Mouse (Mus musculus): Measurements from ENCODE around the gene Rtl8b. TPM values are rescaled to one million over a fixed set of nuclear protein-coding genes. Genes with fewer than 3 reads are reported as not detected.
"Not testable (repeated sequence)": the region's sequence is repeated elsewhere in the genome, so short reads cannot be mapped to it uniquely, and the experiment has no call there.

Rtl8b gene
- polyA plus RNA-seq (2015; fragmentation: Nextera tagmentation; extraction: Ambion mirVana): 192 and 194 TPM in 2 replicates

DNA sequence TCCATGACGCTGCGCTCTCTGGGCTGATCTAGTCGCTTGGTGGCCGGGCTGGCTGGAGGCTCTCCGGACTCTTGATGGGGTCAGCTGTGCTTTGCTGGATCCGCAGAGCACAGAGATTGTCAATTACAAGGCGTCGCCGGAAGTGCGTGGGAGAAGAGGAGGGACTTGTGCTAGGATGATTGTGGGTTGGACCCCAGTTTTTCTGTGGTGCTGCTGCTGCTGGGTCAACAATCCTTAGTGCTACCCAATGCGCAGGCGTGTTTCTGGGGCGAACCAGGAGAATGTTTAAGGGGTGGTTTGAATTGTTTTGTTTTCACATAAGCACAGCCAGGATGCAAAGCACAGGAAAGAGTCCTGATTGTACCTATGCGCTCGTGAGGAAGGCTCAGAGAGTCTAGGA lies at the start of gene Rtl8b:
TSS of gene Rtl8b (minus strand) at position 115 of the 400 bp plus-strand sequence.
- Histone ChIP-seq H3K4me3 (peak within 1 kb of the TSS; percentile 33), H3K9ac (peak within 1 kb of the TSS; percentile 6; the same call in 1 of the 2 replicates), H3K9me3 (no peaks in the 10 kb centered on the region), H3K4me1 (no peaks in the 10 kb centered on the region), H3K27me3 (replicated peaks) (no peaks in the 10 kb centered on the region), H3K27ac (peak within 1 kb of the TSS; percentile 84), H3K36me3 (replicated peaks) (no peaks in the 10 kb centered on the region), H3K4me2 (peak within 1 kb of the TSS; percentile 46)
- ATAC-seq (replicated peaks): peak; percentile 98
- WGBS: 12% methylated on average over 14 of the region's 15 CpGs

DNA sequence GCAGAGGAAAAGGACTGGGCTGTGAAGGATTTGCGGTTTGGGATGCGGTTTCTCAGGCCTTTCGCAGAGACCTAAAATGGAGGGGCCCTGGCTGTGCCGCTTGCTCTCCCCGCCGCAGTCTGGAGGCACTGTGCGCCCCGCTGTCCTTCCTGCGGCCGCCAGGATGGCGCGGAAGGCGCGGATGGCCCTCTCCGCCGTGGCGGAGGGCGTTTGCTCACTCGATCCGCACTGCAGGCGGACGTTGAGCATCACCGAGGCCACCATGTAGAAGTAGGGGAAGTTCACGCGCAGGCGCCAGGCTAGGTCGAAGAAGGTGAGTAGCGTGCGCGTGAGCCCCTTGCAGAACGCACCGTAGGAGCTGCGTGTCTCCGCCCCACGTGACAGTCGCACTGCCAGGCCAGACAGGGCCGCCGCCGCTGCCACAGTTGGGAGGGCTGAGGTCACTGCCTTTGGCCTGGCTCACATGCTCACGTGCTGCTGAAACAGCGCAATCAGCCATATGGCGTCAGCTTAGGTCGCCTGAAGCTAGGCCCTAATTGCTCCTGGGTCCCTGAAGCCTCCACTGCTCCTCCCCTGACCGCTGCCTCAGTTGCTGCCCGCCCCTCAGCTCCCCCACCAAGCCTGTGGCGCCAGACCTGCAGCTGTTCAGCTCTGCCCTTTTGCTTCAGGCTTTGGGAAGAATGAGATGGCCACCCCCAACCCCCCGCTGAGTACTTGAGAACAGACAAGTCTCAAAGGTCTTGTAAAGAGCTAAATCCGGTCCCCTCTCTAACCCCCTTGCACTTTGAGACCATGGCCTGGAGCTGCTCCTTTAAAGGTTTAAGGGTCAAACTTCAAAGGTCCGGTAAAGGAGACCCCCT lies 46.3 kb upstream of the Rtl8b start:
- ATAC-seq (replicated peaks): peak; percentile 95
- H3K36me3 ChIP-seq (replicated peaks): no peaks in the 10 kb centered on the region
- no peaks in the 10 kb centered on the region for H3K4me1 ChIP-seq
- no peaks in the 10 kb centered on the region for H3K9me3 ChIP-seq
- 21% methylated on average over 49 of the region's 49 CpGs for WGBS
- peak overlapping the region; percentile 65 for H3K27ac ChIP-seq
- H3K4me3 ChIP-seq: peak overlapping the region; percentile 41
- H3K9ac ChIP-seq: peak overlapping the region; percentile 48
- no peaks in the 10 kb centered on the region for H3K27me3 ChIP-seq (replicated peaks)
- H3K4me2 ChIP-seq: peak overlapping the region; percentile 59

DNA sequence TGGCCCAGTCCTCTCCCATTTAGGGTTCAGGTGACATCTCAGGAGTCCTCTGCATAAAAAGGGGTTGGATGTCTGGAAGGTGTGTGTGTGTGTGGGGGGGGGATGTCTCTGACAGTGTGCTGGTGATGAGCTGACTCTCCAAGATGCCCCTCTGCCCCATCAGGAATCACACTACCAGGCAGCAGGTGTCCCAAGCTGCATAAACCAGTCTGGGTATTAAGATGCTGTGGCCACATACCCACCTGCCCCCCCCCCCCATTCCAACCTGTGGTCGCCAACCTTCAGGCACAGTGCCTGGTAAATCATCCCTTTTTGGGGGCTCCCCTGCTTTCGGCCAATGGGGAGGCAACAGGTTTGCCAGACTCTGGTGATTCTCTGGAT lies 45.7 kb upstream of the Rtl8b start:
- Histone ChIP-seq H3K4me2 (peak overlapping the region; percentile 59), H3K36me3 (replicated peaks) (no peaks in the 10 kb centered on the region), H3K27ac (peak overlapping the region; percentile 65; the same call in 1 of the 2 replicates), H3K4me3 (peak overlapping the region; percentile 41), H3K9me3 (no peaks in the 10 kb centered on the region), H3K27me3 (replicated peaks) (no peaks in the 10 kb centered on the region), H3K4me1 (no peaks in the 10 kb centered on the region), H3K9ac (peak overlapping the region; percentile 48; the same call in 1 of the 2 replicates)
- 63% methylated on average over 2 of the region's 2 CpGs for WGBS
- ATAC-seq (replicated peaks): peak; percentile 55

DNA sequence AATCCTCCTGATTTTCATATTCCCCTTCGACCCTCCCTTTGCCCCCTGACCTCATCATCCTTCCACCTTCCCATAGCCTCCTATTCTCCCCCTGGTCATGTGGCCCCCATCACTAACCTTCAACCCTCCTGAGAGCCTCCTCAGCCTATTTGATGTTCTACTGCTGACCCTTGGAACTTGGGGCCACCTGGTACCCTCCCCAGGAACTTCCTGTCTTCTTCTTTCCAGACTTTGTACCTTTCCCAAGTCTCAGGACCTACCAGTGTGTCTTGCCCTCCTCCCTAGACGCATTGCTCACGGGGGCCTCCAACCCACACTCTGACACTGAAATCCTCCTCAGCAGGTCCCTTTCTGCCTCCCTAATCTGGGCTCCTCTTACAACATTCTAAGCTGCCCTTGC lies 32.5 kb upstream of the Rtl8b start:
- H3K9me3 ChIP-seq: no peaks in the 10 kb centered on the region
- H3K27ac ChIP-seq: no peak overlapping the region
- H3K27me3 ChIP-seq (replicated peaks): no peaks in the 10 kb centered on the region
- whole genome bisulfite sequencing: 62% methylated on average over 3 of the region's 3 CpGs
- no peak overlapping the region for H3K9ac ChIP-seq
- no peaks in the 10 kb centered on the region for H3K4me1 ChIP-seq
- no peak for ATAC-seq (replicated peaks)
- H3K36me3 ChIP-seq (replicated peaks): no peaks in the 10 kb centered on the region
- H3K4me2 ChIP-seq: no peak overlapping the region
- H3K4me3 ChIP-seq: no peak overlapping the region

DNA sequence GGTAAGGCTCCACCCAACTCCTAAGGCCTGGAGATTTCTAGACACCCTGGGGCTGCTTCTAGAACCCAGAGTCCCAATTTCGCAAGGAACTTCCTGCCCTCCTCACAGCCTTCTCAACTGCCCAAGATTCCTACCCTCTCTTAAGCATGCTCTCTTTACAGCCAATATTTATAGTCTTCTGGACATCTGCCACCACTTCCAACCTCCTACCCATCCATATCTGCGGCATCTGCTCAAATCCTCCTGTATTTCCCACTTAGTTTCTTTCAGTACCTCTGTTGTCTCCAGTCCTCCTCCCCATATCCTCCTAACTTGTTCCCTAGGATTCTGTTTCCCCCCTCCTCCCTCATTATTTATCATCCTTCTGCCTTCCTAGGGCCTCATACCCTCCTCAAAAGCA lies 29.0 kb upstream of the Rtl8b start:
- Histone ChIP-seq H3K4me1 (no peaks in the 10 kb centered on the region), H3K27ac (no peak overlapping the region), H3K27me3 (replicated peaks) (no peaks in the 10 kb centered on the region), H3K4me3 (no peak overlapping the region), H3K9ac (no peak overlapping the region), H3K36me3 (replicated peaks) (no peaks in the 10 kb centered on the region), H3K9me3 (no peaks in the 10 kb centered on the region), H3K4me2 (no peak overlapping the region)
- WGBS: 74% methylated on average over 2 of the region's 2 CpGs
- ATAC-seq (replicated peaks): no peak

DNA sequence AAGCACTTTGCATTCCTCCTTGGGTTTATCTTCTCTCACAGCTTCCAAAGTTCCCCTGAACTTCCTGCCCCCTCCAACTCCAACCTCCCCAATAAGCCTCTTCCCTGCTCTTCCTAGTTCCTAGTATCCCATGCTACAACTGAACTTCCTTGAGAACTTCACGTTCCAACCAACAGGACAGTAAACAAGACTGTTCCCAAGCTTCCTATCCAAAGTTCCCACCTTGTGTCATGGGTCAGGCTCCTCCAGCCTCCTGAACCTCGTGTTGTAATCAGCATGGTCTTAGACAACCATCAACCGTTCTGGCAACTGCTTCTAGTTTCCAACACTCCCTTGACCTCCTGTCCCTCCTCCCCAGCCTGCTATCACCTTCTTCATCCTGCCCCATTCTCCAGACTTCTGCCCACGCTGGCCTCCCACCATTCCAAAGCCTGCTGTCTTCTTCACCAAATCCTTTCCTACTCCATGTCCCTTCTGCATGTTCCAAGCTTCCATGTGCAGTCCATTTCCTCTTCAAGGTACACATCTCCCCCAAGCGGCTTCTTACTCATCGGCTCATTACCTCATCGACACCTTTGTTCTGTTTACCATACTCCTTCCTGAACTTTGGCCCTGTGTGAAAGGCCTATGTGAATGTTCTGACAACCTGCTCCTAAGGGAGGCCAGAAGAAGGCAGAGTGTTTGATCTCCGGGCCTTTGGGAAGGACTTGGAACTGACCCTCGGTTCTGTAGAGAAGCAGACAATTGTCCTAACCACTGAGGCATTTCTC lies 24.0 kb upstream of the Rtl8b start:
- Histone ChIP-seq H3K27ac (no peak overlapping the region), H3K9ac (no peak overlapping the region), H3K36me3 (replicated peaks) (no peaks in the 10 kb centered on the region), H3K4me2 (no peak overlapping the region), H3K27me3 (replicated peaks) (no peaks in the 10 kb centered on the region), H3K9me3 (no peaks in the 10 kb centered on the region), H3K4me1 (no peaks in the 10 kb centered on the region), H3K4me3 (no peak overlapping the region)
- 85% methylated on average over 9 of the region's 9 CpGs for WGBS
- no peak for ATAC-seq (replicated peaks)

DNA sequence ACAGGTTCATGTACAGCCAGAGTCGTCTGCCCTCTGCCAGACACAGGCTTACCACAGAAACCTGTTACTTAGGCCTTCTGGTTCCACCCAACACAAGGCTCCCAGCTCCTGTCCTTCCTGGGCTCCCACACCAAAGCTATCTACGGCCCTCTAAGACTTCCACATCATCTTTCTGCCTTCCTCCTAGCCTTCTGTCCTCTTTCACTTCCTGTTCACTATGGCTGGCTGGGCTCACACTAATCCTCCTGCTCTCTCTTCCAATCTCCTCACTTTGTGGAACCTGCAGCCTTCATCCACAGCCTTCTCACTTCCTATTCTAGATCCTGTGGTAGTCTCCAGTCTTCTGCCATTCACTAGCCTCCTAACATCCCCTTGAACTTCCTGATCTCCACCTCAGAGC lies 22.9 kb upstream of the Rtl8b start:
- Histone ChIP-seq H3K27ac (no peak overlapping the region), H3K9me3 (no peaks in the 10 kb centered on the region), H3K36me3 (replicated peaks) (no peaks in the 10 kb centered on the region), H3K4me3 (no peak overlapping the region), H3K9ac (no peak overlapping the region), H3K4me1 (no peaks in the 10 kb centered on the region), H3K4me2 (no peak overlapping the region), H3K27me3 (replicated peaks) (no peaks in the 10 kb centered on the region)
- no peak for ATAC-seq (replicated peaks)
- 83% methylated on average over 2 of the region's 2 CpGs for WGBS

DNA sequence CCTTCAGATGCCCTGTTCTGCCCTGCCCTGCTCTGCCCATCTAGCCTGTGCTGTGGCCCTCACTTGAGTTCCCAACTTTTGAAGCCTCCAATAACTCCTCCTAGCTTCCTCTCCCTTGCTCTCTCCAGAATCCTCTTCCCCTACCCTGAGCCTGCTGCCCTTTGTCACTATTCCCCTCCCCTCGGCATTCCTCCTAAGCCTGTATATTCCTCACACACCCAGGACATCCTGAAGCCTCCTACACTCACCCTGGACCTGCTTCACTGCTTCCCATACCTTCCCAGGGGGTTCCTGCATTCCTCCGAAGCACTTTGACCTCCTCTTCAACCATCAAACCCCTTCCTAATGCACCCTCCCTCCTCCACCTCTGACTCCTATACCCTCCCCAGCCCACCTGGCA lies 21.9 kb upstream of the Rtl8b start:
- Histone ChIP-seq H3K4me3 (no peak overlapping the region), H3K9ac (no peak overlapping the region), H3K9me3 (no peaks in the 10 kb centered on the region), H3K4me2 (no peak overlapping the region), H3K27ac (no peak overlapping the region), H3K4me1 (no peaks in the 10 kb centered on the region), H3K36me3 (replicated peaks) (no peaks in the 10 kb centered on the region), H3K27me3 (replicated peaks) (no peaks in the 10 kb centered on the region)
- ATAC-seq (replicated peaks): no peak
- 59% methylated on average over 2 of the region's 2 CpGs for WGBS

DNA sequence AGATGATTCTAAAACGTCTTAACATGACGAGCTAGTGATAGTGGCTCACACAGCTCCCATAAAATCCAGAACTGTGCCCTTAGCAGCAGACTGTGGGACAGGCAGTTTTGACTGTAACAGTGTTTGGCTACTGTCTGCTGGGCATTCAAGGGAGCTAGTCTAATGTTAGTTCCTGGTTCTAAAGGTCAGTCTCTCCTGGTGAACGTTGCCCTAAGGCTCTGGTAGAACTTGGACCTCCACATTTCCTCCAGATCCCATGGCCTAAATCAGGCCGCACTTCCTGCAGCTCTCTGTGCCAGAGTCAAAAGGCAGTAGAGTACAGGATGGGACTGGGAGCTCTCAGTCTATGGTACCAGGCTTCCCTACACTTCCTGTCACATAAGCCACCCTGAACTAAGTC lies 14.5 kb upstream of the Rtl8b start:
- H3K36me3 ChIP-seq (replicated peaks); H3K27me3 ChIP-seq (replicated peaks); H3K9ac ChIP-seq; H3K27ac ChIP-seq; H3K4me3 ChIP-seq; H3K4me1 ChIP-seq; ATAC-seq (replicated peaks); H3K4me2 ChIP-seq; H3K9me3 ChIP-seq: not testable (repeated sequence)
- 68% methylated on average over 2 of the region's 4 CpGs for WGBS

DNA sequence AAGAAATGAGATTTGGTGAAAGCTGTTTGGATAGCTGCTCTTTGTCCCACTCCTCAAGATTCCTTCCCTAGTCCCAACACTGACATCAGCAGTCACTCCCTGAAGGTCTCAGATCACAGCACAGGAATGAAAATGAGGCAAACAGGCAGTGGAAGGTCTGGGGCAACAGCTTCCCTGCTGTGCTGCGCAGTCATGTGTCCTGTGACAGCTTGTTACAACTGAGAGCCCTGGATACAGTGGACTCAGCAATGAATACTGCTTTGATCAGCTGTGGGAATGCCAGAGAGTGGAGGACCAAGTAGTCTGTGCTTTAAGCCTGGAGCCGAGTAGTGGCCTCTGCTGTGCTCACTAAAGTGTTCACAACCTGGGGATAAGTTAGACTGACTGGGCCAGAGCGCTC lies 12.4 kb upstream of the Rtl8b start:
- H3K4me1 ChIP-seq; H3K36me3 ChIP-seq (replicated peaks); ATAC-seq (replicated peaks); H3K4me3 ChIP-seq; H3K9ac ChIP-seq; H3K27me3 ChIP-seq (replicated peaks); H3K4me2 ChIP-seq; H3K27ac ChIP-seq; H3K9me3 ChIP-seq: not testable (repeated sequence)
- 53% methylated on average over 2 of the region's 3 CpGs for WGBS

DNA sequence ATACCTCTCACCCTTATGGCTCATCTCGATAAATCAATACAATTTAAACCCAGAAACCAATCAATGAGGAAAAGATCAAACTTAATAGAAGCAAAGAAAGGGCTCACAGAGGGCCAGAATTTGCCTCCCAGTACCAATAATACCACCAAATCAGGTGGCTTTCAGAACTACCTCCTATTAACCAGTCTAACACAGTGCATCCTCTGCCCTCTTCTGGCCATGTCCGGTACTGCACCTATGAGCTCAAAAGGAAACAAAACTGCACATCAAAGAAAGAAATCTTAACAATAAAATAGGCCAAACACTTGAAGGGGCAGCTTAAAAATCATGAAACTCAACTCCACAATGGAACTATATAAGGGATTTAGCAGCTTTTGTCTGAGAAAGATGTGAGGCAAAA lies 6.7 kb upstream of the Rtl8b start:
- H3K27me3 ChIP-seq (replicated peaks); H3K27ac ChIP-seq; H3K9ac ChIP-seq; H3K4me1 ChIP-seq; H3K36me3 ChIP-seq (replicated peaks); H3K4me2 ChIP-seq; H3K4me3 ChIP-seq; H3K9me3 ChIP-seq: not testable (repeated sequence)
- ATAC-seq (replicated peaks): peak; percentile 74; the same call in 1 of the 2 replicates
- 44% methylated on average over 2 of the region's 2 CpGs for WGBS

DNA sequence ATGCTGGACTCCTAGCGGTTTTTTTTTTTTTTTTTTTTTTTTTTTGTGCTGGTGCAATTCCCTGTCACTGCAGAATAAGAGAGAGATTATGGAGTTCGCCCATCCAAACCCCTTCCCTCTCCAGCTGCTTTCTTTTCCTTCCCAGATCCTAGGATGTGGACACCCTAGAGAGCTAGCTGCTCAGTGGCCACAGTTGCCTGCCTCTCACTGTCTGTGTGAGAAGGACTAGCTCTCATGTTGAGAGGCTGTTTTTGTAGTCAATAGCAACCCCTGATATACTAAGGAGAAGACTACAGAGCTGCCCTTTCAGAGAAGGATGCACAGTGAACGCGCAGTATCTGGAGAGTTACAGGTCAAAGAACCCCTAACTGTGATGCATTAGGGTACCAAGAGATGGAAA lies 488 bp upstream of the Rtl8b start:
- Histone ChIP-seq H3K27ac (peak overlapping the region; percentile 84), H3K4me3 (peak overlapping the region; percentile 33), H3K9ac (peak overlapping the region; percentile 6; the same call in 1 of the 2 replicates), H3K4me2 (peak overlapping the region; percentile 43)
- H3K4me1 ChIP-seq; H3K36me3 ChIP-seq (replicated peaks); H3K27me3 ChIP-seq (replicated peaks); H3K9me3 ChIP-seq: not testable (repeated sequence)
- 15% methylated on average over 4 of the region's 4 CpGs for WGBS
- ATAC-seq (replicated peaks): peak; percentile 61
